Mouse (Mus musculus) neural tube, embryonic 12.5 days (tissue): ENCODE measurements around the gene Trim15. TPM values are rescaled to one million over a fixed set of nuclear protein-coding genes. Genes with fewer than 3 reads are reported as not detected.

Source experiments
- ATAC-seq: fragments of 200-750 bp; cut with Nextera tagmentation; 2 replicates; pipeline ENCODE4 v1.8.0; 2017; ENCODE audit warnings: low read depth, mild to moderate bottlenecking, moderate TSS enrichment, moderate library complexity; ENCODE audit not compliant: low FRiP score
- H3K27ac ChIP-seq: fragments of 300-500 bp; sonication (generic); 2 replicates; pipeline ENCODE4 v1.5.1; 2016
- H3K27me3 ChIP-seq: fragments of 300-500 bp; sonication (generic); replicated peaks from 2 replicates; pipeline ENCODE4 v1.6.1; 2016; ENCODE audit warnings: mild to moderate bottlenecking
- H3K36me3 ChIP-seq: fragments of 300-500 bp; sonication (generic); 2 replicates; pipeline ENCODE4 v1.6.1; 2016; ENCODE audit warnings: mild to moderate bottlenecking
- H3K4me1 ChIP-seq: fragments of 300-500 bp; sonication (generic); 2 replicates; pipeline ENCODE4 v1.6.1; 2016
- H3K4me2 ChIP-seq: fragments of 300-500 bp; sonication (generic); replicated peaks from 2 replicates; pipeline ENCODE4 v1.6.1; 2016; ENCODE audit warnings: mild to moderate bottlenecking
- H3K4me3 ChIP-seq: fragments of 300-500 bp; sonication (generic); 2 replicates; pipeline ENCODE4 v1.5.1; 2016
- H3K9ac ChIP-seq: fragments of 300-500 bp; sonication (generic); 2 replicates; pipeline ENCODE4 v1.6.1; 2016; ENCODE audit warnings: mild to moderate bottlenecking
- H3K9me3 ChIP-seq: fragments of 300-500 bp; sonication (generic); 2 replicates; pipeline ENCODE4 v1.6.1; 2016; ENCODE audit warnings: mild to moderate bottlenecking
- WGBS: fragments of 180-500 bp; shearing (Covaris S2); methylation state at CpG from one replicate; pipeline ENCODE4 v1.1.7; 2016; 5-methylcytosine and 5-hydroxymethylcytosine counted together
- polyA plus RNA-seq: library from polyadenylated mRNA; unstranded; fragments of >200 nt; fragmentation: Nextera tagmentation; extraction: Ambion mirVana; gene quantifications from 2 replicates; pipeline ENCODE4 v1.2.1, GENCODE M21; 2016

Gene Trim15
- 0.37 and 0.46 TPM in 2 replicates for polyA plus RNA-seq

DNA sequence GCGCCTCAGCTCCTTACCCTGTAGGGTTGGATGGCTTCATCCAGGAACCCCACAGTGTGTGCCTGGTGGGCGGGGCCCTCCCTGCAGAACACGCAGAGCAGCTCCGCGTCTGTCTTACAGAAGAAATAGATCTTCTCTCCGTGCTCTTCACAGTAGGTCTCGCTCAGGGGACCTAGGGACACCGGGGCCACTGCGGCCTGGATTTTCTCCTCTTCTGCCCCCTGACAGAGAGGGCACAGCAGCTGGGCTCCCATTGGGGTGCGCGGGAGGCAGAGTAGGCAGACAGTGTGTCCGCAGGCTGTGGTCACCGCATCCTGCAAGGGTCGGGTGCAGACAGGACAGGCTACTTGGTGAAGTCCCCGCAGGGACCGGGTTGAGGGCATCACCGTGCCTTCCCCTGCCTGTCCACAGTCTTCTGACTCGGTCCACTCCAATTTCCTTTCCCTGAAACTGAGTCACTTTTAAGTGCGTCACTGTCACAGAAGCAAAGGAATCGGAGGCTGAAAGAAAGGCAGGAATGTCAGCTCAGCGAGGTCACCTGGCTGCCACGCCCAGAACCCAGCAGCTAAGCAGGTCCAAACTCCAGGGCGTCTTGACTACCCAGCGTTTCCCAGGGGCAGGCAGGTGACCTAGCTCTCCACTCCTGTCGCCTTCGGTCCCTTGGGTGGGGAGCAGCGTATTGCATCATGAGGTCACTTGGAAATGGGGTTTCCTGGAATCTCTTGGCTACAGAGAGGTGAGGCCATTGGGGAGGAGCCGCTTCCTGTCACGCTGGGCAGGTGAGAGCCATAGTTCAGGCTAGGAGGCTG, at the start of gene Trim15:
Gene Trim15 (minus strand): TSS at position 492 of the 809 bp plus-strand sequence.
- peaks cover 9% of the 10 kb centered on the region; the same call in 1 of the 2 replicates for H3K27me3 ChIP-seq
- H3K9ac ChIP-seq = 0 out of 2 replicates have a peak within 1 kb of the TSS, but pooled peaks have one; percentile 35
- H3K27ac ChIP-seq = no peak within 1 kb of the TSS
- no peaks in the 10 kb centered on the region for H3K9me3 ChIP-seq
- H3K4me1 ChIP-seq = no peaks in the 10 kb centered on the region
- no peak within 1 kb of the TSS for H3K4me3 ChIP-seq
- H3K36me3 ChIP-seq = no peaks in the 10 kb centered on the region
- ATAC-seq = peak; percentile 35; the same call in 1 of the 2 replicates
- H3K4me2 ChIP-seq = peak within 1 kb of the TSS; percentile 50
- WGBS = 17% methylated on average over 29 of the region's 29 CpGs

- no peaks in the 10 kb centered on the region for H3K4me1 ChIP-seq
- no peak overlapping the region for H3K27ac ChIP-seq
- H3K36me3 ChIP-seq = no peaks in the 10 kb centered on the region
- no peak overlapping the region for H3K4me3 ChIP-seq
- no peak for ATAC-seq
- 15% methylated on average over 9 of the region's 9 CpGs for WGBS
- no peaks in the 10 kb centered on the region for H3K9me3 ChIP-seq
- H3K9ac ChIP-seq = no peak overlapping the region
- H3K27me3 ChIP-seq = no peaks in the 10 kb centered on the region
- no peak overlapping the region for H3K4me2 ChIP-seq
Measured at GRCm38 (mm10) chr17:36915076-36915475, 48.1 kb upstream of the Trim15 start.

DNA sequence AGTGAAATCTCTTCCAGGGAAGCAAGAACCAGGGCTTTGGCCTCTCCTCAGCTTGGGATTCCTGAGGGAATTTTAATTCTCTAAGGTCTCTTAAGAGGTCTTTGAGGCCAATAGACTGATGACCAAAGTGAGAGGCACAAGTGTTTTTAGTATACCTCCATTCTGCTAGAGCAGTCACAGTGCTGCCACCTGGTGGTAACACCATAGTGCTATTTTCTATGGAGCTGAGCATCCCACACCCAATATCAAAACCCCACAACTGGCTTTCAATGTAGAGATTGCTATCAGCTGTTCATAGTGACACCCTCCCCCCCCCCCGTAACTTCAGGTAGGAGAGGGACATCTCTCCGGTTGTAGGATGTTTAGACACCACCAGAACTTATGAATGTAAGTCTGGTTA, 47.1 kb upstream of the Trim15 start:
- Histone ChIP-seq H3K4me2 (no peak overlapping the region), H3K4me1 (no peaks in the 10 kb centered on the region), H3K4me3 (no peak overlapping the region), H3K9me3 (no peaks in the 10 kb centered on the region), H3K27me3 (no peaks in the 10 kb centered on the region), H3K36me3 (no peaks in the 10 kb centered on the region), H3K9ac (no peak overlapping the region), H3K27ac (no peak overlapping the region)
- ATAC-seq = no peak
- WGBS = 13% methylated on average over 2 of the region's 2 CpGs

GRCm38 (mm10) chr17:36912031-36912430, 45.0 kb upstream of the Trim15 start:
- no peak overlapping the region for H3K4me3 ChIP-seq
- WGBS = 86% methylated on average over 2 of the region's 2 CpGs
- no peaks in the 10 kb centered on the region for H3K36me3 ChIP-seq
- no peaks in the 10 kb centered on the region for H3K4me1 ChIP-seq
- no peak for ATAC-seq
- no peak overlapping the region for H3K27ac ChIP-seq
- no peak overlapping the region for H3K9ac ChIP-seq
- no peaks in the 10 kb centered on the region for H3K9me3 ChIP-seq
- no peak overlapping the region for H3K4me2 ChIP-seq
- H3K27me3 ChIP-seq = no peaks in the 10 kb centered on the region

DNA sequence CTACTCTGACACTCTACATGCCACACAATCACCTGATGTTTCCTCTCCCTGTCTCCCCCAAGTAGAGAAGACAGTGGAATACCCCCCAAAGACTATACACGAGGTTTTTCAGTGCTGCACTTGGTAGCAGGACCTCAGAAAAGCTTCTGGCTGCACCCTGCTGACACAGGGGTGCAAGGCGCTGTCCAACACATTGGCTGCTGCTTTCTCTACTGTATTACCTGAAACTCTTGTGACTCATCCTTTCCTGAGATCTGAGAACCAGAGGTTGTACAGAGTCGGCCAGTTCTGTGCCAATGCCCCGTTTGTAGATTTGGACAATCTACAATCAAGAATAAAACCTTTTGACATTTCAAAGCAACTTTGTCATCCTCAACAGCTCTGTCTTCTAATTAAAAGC, 42.8 kb upstream of the Trim15 start:
- 67% methylated on average over 4 of the region's 4 CpGs for WGBS
- no peak overlapping the region for H3K27ac ChIP-seq
- H3K9me3 ChIP-seq = no peaks in the 10 kb centered on the region
- no peaks in the 10 kb centered on the region for H3K27me3 ChIP-seq
- H3K4me1 ChIP-seq = no peaks in the 10 kb centered on the region
- H3K36me3 ChIP-seq = no peaks in the 10 kb centered on the region
- H3K4me3 ChIP-seq = no peak overlapping the region
- H3K9ac ChIP-seq = no peak overlapping the region
- ATAC-seq = no peak
- H3K4me2 ChIP-seq = no peak overlapping the region

GRCm38 (mm10) chr17:36908235-36908634, 41.2 kb upstream of the Trim15 start:
- H3K4me3 ChIP-seq = no peak overlapping the region
- H3K4me2 ChIP-seq = no peak overlapping the region
- WGBS = 34% methylated on average over 1 of the region's 1 CpGs
- H3K36me3 ChIP-seq = no peaks in the 10 kb centered on the region
- H3K9ac ChIP-seq = no peak overlapping the region
- no peak for ATAC-seq
- H3K9me3 ChIP-seq = no peaks in the 10 kb centered on the region
- H3K27ac ChIP-seq = no peak overlapping the region
- H3K27me3 ChIP-seq = no peaks in the 10 kb centered on the region
- no peaks in the 10 kb centered on the region for H3K4me1 ChIP-seq

GRCm38 (mm10) chr17:36903651-36904050, 36.6 kb upstream of the Trim15 start:
- no peak overlapping the region for H3K4me3 ChIP-seq

DNA sequence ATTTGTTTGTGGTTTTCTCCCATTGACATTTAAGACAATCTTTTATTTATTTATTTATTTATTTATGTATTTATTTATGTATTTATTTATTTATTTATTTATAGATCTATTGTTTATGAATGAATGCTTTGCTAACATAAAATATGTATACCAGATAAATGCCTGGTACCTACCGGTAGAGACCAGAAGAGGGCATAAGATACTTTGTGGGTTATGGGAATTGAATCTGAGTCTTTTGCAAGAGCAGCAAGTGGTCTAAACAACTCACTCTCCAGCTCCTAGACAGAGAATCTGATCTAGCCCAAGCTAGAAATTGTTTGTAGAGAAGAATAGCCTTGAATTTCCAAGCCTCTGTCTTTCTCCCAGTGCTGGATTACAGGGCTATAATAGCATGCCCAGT, 33.7 kb upstream of the Trim15 start:
- WGBS = 51% methylated on average over 1 of the region's 1 CpGs
- H3K36me3 ChIP-seq = no peaks in the 10 kb centered on the region
- H3K4me3 ChIP-seq = no peak overlapping the region
- ATAC-seq = no peak
- H3K4me2 ChIP-seq = no peak overlapping the region
- no peak overlapping the region for H3K9ac ChIP-seq
- no peaks in the 10 kb centered on the region for H3K4me1 ChIP-seq
- no peaks in the 10 kb centered on the region for H3K27me3 ChIP-seq
- no peak overlapping the region for H3K27ac ChIP-seq
- no peaks in the 10 kb centered on the region for H3K9me3 ChIP-seq

More at GRCm38 (mm10) chr17:36903651-36904050, 36.6 kb upstream of the Trim15 start:
- no peak overlapping the region for H3K27ac ChIP-seq
- H3K36me3 ChIP-seq = no peaks in the 10 kb centered on the region
- H3K9me3 ChIP-seq = no peaks in the 10 kb centered on the region
- no peaks in the 10 kb centered on the region for H3K4me1 ChIP-seq
- H3K9ac ChIP-seq = no peak overlapping the region
- no peak for ATAC-seq
- H3K27me3 ChIP-seq = no peaks in the 10 kb centered on the region
- H3K4me2 ChIP-seq = no peak overlapping the region
- WGBS = 77% methylated on average over 3 of the region's 3 CpGs

DNA sequence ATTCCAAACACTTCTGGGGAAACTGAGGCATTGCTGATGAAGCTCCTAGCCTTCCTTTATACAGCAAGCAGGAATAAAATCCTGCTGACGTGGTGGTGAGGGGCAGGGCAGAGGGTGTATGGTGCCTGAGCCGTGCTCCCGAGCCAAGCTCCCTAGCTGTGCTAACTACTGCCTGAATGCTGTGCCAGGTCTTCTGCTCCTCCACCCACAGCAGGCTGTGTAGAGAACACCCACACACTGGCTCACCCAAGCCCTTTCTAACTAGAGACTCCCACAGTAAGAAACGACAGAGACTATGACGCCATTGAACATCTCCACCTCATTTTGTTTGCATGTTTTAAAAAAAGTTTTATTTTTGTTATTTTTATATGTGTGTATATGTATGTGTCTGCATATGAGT, 33.0 kb upstream of the Trim15 start:
- WGBS = 89% methylated on average over 5 of the region's 5 CpGs
- H3K4me1 ChIP-seq = no peaks in the 10 kb centered on the region

DNA sequence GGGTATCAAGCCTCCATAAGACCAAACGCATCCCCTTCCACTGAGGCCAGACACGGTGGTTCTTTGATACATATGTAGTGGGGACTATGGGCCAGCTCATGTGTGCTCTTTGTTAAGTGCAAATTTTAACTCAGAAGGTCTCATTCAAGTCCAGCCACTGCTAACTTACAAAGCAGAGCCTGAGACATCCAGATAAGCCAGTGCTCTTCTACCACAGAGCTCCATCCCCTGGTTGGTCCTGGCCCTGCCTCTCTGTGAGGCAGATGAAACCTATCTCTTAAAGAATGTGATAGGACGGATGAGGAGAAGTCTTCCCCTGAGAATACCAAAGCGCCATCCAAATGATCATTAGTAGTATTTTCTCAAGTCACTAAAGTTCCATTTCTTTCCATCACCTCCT, 32.4 kb upstream of the Trim15 start:
- H3K9ac ChIP-seq = no peak overlapping the region
- ATAC-seq = no peak
- no peak overlapping the region for H3K4me3 ChIP-seq
- WGBS = 88% methylated on average over 4 of the region's 4 CpGs
- H3K4me2 ChIP-seq = no peak overlapping the region
- H3K27ac ChIP-seq = no peak overlapping the region
- no peaks in the 10 kb centered on the region for H3K27me3 ChIP-seq
- no peaks in the 10 kb centered on the region for H3K4me1 ChIP-seq
- H3K36me3 ChIP-seq = no peaks in the 10 kb centered on the region
- H3K9me3 ChIP-seq = no peaks in the 10 kb centered on the region

More for the DNA sequence above, 33.0 kb upstream of the Trim15 start:
- Histone ChIP-seq H3K36me3 (no peaks in the 10 kb centered on the region), H3K27me3 (no peaks in the 10 kb centered on the region), H3K9me3 (no peaks in the 10 kb centered on the region), H3K27ac (no peak overlapping the region), H3K4me3 (no peak overlapping the region), H3K9ac (no peak overlapping the region), H3K4me2 (no peak overlapping the region)
- no peak for ATAC-seq

- Histone ChIP-seq H3K9me3 (no peaks in the 10 kb centered on the region), H3K27ac (no peak within 1 kb of the TSS), H3K9ac (no peak within 1 kb of the TSS), H3K4me2 (no peak within 1 kb of the TSS), H3K27me3 (no peaks in the 10 kb centered on the region), H3K4me1 (no peaks in the 10 kb centered on the region), H3K36me3 (no peaks in the 10 kb centered on the region), H3K4me3 (no peak within 1 kb of the TSS)
- 71% methylated on average over 6 of the region's 6 CpGs for WGBS
- ATAC-seq = no peak
Measured at GRCm38 (mm10) chr17:36897552-36898205, 30.7 kb upstream of the Trim15 start, which contains the start of gene Trim31. Gene Trim31, plus strand, starts transcription at chr17:36898118.

DNA sequence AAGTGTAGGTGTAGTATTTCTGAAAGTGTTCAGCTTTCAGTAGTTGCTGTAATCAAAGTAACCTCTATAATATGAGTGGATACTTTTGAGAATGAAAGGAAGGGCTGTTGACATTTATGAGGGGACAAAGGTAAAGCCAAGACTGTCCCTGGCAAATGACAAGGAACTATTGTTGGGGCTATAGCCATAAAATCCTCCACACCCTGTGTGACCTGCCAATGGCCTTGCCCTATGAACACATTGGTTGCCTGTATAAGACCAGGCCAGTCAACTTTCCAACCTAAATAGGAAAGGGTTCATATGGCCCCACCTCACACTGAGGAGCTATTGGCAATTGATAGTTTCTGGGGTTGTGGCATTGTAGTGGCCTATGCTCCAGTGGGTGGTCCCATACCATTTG, 30.1 kb upstream of the Trim15 start:
- Histone ChIP-seq H3K27me3 (no peaks in the 10 kb centered on the region), H3K4me1 (no peaks in the 10 kb centered on the region), H3K36me3 (no peaks in the 10 kb centered on the region), H3K4me3 (no peak overlapping the region), H3K4me2 (no peak overlapping the region), H3K9ac (no peak overlapping the region), H3K9me3 (no peaks in the 10 kb centered on the region), H3K27ac (no peak overlapping the region)
- no peak for ATAC-seq
